Mouse (Mus musculus): Measurements from ENCODE around the gene Lrrc71. TPM values are rescaled to one million over a fixed set of nuclear protein-coding genes. Genes with fewer than 3 reads are reported as not detected.

Lrrc71 gene
- polyA plus RNA-seq, 1 experiment from 2014 or later: 0.28 TPM

DNA sequence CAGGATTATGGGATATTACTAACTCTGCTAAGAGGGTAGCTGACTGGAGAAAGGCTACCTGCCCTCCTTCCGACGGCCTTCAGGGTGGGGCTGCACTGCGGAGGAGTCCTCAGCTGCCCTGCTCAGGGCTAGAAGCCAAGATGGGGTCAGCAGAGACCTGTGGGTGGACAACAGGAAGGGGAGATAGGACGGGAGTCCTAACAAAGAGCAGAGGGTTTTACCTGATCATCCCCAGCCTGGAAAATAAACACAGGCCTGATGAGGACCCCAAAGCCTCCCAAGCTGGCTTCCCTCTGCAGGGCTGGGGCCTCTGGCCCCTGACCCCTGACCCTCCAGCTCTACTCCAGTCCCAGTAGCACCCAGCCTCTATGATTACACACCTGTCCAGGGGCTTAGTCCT, 14.8 kb upstream of the Lrrc71 start:
- WGBS: 36% methylated on average over 4 of the region's 4 CpGs
- no peaks in the 10 kb centered on the region for H3K36me3 ChIP-seq
- H3K4me3 ChIP-seq: no peak overlapping the region
- H3K27ac ChIP-seq: peak overlapping the region; percentile 90
- H3K27me3 ChIP-seq: peaks cover 6% of the 10 kb centered on the region; the same call in 1 of the 2 replicates
- H3K4me1 ChIP-seq: peaks cover 53% of the 10 kb centered on the region
- H3K4me2 ChIP-seq (replicated peaks): peak overlapping the region; percentile 34
- no peaks in the 10 kb centered on the region for H3K9me3 ChIP-seq
- no peak overlapping the region for H3K9ac ChIP-seq
- ATAC-seq (ENCODE audit: insufficient number of reproducible peaks, insufficient read depth, low FRiP score, low TSS enrichment): 0 out of 2 replicates have a peak, but pooled peaks have one; percentile 2

DNA sequence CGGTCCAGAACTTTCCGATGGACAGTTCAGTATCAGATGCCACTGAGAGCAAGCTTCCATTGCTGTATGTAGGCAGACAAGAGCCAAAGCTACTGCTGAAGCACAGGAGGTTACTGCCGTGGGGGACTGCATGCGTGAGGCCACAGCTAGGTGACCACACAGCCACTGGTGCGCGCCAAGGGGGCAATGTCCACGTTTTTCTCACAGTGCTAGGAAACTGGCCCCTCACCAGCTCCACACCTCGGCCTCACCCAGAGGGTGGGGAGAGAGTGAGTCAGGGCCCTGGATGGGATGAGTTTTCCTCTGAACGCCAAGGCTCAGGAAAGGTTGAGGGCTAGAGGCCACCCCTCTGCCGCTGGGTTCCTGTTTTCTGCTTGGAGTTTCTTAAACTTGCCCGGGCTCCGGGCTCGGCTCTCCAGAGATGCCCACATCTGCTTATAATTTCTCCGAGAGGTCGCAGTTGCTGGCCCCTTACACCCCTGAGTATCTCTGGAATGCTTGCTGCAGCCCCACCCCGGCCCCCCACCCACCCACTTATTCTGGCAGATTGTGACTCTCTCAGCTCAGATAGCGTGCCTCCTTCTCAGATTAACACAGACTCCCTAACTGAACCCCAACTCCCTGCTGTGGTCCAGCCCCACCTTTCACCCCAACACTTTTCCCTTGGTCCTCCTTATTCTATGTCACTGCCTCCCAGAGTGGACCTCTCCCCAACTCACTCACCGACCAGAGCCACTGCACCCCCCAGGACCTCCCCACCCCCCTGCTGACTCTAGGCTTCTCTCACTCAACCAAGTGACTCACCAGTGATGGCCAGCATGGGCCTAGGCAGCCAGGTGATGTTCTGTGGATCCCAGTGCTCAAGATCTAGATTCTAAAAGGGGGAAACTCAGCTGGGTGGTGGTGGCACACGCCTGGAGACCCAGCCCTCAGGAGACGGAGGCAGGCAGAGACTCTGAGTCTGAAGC, 13.3 kb upstream of the Lrrc71 start:
- H3K4me3 ChIP-seq: no peak overlapping the region
- no peaks in the 10 kb centered on the region for H3K36me3 ChIP-seq
- H3K27me3 ChIP-seq: peaks cover 13% of the 10 kb centered on the region
- peak overlapping the region; percentile 90 for H3K27ac ChIP-seq
- 0 out of 2 replicates have a peak overlapping the region, but pooled peaks have one; percentile 7 for H3K4me2 ChIP-seq (replicated peaks)
- H3K9me3 ChIP-seq: no peaks in the 10 kb centered on the region
- ATAC-seq (ENCODE audit: insufficient number of reproducible peaks, insufficient read depth, low FRiP score, low TSS enrichment): no peak
- 38% methylated on average over 20 of the region's 20 CpGs for WGBS
- no peak overlapping the region for H3K9ac ChIP-seq
- peaks cover 53% of the 10 kb centered on the region for H3K4me1 ChIP-seq

DNA sequence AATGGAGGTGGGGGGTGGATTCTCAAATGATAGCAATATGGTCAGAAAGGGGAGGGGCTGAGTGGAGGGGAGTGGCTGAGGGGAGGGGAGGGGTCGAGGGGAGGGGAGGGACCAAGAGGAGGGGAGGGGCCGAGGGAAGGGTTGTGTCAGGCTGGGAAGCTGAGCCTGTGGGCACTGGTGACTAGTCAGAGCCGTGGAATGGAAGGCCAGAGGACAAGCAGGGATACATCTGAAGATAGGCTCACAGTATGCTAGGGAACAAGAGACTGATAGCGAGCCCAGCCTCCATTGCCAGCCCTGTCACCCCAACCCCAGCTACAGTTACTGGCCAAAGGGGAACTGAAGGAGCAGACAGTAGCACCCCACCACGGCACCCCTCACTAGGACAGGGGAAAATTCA, 10.2 kb upstream of the Lrrc71 start:
- H3K27me3 ChIP-seq: peaks cover 9% of the 10 kb centered on the region
- no peaks in the 10 kb centered on the region for H3K9me3 ChIP-seq
- 32% methylated on average over 5 of the region's 5 CpGs for WGBS
- H3K4me3 ChIP-seq: no peak overlapping the region
- no peak for ATAC-seq (ENCODE audit: insufficient number of reproducible peaks, insufficient read depth, low FRiP score, low TSS enrichment)
- H3K4me2 ChIP-seq (replicated peaks): no peak overlapping the region
- peaks cover 30% of the 10 kb centered on the region for H3K4me1 ChIP-seq
- no peaks in the 10 kb centered on the region; the same call in 1 of the 2 replicates for H3K36me3 ChIP-seq
- no peak overlapping the region for H3K9ac ChIP-seq
- no peak overlapping the region for H3K27ac ChIP-seq

DNA sequence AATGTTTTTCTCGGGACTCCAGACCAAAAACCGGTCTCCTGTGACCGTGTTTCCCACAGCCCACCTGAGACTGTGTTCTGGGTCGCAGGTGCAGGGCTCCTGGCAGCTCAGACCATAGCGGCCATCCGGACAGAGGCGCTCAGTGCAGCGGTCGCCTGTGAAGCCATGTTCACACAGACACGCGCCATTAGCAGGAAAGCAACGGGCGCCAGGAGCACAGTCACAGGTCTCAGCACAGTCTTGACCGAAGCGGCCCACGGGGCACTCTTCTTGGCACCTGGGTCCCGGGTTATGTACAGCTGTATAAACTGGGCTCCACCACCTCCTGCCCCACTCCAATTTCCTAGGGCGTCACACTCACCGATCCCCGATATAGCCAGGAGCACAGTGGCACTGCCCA, 8.1 kb upstream of the Lrrc71 start:
- Histone ChIP-seq H3K36me3 (no peaks in the 10 kb centered on the region; the same call in 1 of the 2 replicates), H3K27me3 (peaks cover 9% of the 10 kb centered on the region), H3K4me1 (peaks cover 8% of the 10 kb centered on the region), H3K27ac (no peak overlapping the region), H3K4me2 (replicated peaks) (peak overlapping the region; percentile 42), H3K9me3 (no peaks in the 10 kb centered on the region), H3K4me3 (no peak overlapping the region), H3K9ac (peak overlapping the region; percentile 45; the same call in 1 of the 2 replicates)
- 50% methylated on average over 20 of the region's 20 CpGs for WGBS
- no peak for ATAC-seq (ENCODE audit: insufficient number of reproducible peaks, insufficient read depth, low FRiP score, low TSS enrichment)

DNA sequence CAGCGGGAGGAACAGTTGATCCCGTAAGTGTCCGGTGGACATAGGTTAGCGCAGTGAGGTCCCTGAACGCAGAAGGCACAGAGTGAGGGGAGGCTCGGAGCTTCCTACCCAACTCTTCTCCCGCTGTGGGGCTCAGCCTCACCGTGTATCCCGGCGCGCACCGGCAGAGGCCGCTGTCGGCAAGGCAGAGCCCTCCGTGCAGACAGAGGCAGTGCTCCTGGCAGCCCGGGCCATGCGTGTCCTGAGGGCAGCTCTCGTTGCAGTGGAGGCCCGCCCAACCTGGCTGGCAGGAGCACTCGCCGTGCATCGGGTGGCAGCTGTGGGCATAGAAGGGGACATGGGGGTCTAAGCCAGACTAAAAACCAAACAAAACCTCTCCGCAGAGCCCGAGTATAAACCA, 7.5 kb upstream of the Lrrc71 start:
- H3K27me3 ChIP-seq: peaks cover 9% of the 10 kb centered on the region

DNA sequence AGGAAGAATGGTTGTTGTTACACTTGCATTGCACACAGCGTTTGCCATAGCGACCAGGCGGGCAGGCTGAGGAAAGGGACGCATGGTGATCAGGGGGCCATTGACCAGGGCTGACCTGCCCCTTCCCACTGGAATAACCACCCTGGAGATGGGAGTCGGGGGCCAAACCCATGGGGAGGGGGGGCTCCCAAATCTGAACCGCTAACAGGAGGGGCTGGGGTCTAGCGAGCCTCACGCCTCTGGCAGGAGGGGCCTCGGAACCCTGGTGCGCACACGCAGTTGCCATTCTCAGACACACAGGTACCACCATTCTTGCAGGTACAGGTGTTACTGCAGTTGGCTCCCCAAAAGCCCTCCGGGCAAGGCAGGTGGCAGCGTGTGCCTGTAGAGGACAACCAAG, 5.4 kb upstream of the Lrrc71 start:
- no peak for ATAC-seq (ENCODE audit: insufficient number of reproducible peaks, insufficient read depth, low FRiP score, low TSS enrichment)
- H3K9ac ChIP-seq: no peak overlapping the region
- peaks cover 3% of the 10 kb centered on the region; the same call in 1 of the 2 replicates for H3K36me3 ChIP-seq
- no peak overlapping the region for H3K27ac ChIP-seq
- H3K4me1 ChIP-seq: peaks cover 3% of the 10 kb centered on the region; the same call in 1 of the 2 replicates
- no peak overlapping the region for H3K4me3 ChIP-seq
- H3K4me2 ChIP-seq (replicated peaks): no peak overlapping the region
- 81% methylated on average over 13 of the region's 13 CpGs for WGBS
- no peaks in the 10 kb centered on the region for H3K9me3 ChIP-seq
- peaks cover 9% of the 10 kb centered on the region for H3K27me3 ChIP-seq

More for the DNA sequence above, 7.5 kb upstream of the Lrrc71 start:
- ATAC-seq (ENCODE audit: insufficient number of reproducible peaks, insufficient read depth, low FRiP score, low TSS enrichment): peak; percentile 81
- Histone ChIP-seq H3K4me1 (peaks cover 3% of the 10 kb centered on the region; the same call in 1 of the 2 replicates), H3K27ac (no peak overlapping the region), H3K9ac (peak overlapping the region; percentile 45; the same call in 1 of the 2 replicates), H3K4me3 (peak overlapping the region; percentile 14), H3K4me2 (replicated peaks) (peak overlapping the region; percentile 42), H3K36me3 (no peaks in the 10 kb centered on the region; the same call in 1 of the 2 replicates), H3K9me3 (no peaks in the 10 kb centered on the region)
- 2% methylated on average over 24 of the region's 24 CpGs for WGBS

DNA sequence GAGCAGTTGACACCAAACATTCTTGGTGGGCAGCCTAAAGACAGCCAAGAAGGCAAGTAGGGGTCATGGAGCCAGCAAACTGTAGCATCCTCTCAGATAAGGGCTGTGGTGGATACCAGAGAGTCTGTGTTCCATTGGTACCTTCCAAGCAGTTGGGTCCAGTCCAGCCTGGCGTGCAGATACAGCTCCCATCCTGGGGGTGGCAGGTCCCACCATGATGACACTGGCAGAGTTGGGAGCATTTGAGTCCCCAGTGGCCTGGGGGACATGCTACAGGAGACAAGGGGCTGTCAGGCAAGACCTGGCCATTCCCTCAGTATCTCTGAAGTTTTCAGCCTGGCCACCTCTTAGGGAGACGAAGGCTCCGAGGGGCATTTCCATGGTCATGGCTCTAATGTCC, 4.1 kb upstream of the Lrrc71 start:
- Histone ChIP-seq H3K9me3 (no peaks in the 10 kb centered on the region), H3K4me2 (replicated peaks) (no peak overlapping the region), H3K27ac (no peak overlapping the region), H3K9ac (no peak overlapping the region), H3K36me3 (peaks cover 3% of the 10 kb centered on the region; the same call in 1 of the 2 replicates), H3K27me3 (peaks cover 9% of the 10 kb centered on the region), H3K4me1 (peaks cover 8% of the 10 kb centered on the region), H3K4me3 (no peak overlapping the region)
- no peak for ATAC-seq (ENCODE audit: insufficient number of reproducible peaks, insufficient read depth, low FRiP score, low TSS enrichment)
- 89% methylated on average over 3 of the region's 3 CpGs for WGBS

DNA sequence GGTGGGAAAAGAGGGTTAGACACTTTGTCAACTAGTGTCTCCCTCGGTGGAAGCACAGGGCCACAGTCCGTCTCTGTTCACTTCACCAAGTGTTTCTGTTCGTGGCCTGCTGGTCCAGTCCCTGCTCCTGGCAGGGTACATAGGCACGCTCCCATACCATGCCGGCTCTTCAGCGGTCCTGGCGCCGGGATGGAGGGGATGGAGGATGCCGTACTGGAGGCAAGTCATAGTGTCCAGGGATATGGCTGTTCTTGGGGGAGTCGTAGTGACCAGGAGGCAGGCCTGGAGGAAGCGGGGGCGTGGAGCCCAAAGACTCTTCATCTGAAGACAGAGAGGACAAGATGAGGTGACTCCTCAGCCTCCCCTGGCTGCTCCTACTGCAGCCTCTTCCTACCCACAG, 1.6 kb upstream of the Lrrc71 start:
- WGBS: 86% methylated on average over 12 of the region's 12 CpGs
- H3K36me3 ChIP-seq: peaks cover 3% of the 10 kb centered on the region; the same call in 1 of the 2 replicates
- no peak overlapping the region for H3K9ac ChIP-seq
- H3K4me1 ChIP-seq: peaks cover 14% of the 10 kb centered on the region
- no peak overlapping the region for H3K27ac ChIP-seq
- H3K27me3 ChIP-seq: no peaks in the 10 kb centered on the region
- no peaks in the 10 kb centered on the region for H3K9me3 ChIP-seq
- no peak overlapping the region for H3K4me2 ChIP-seq (replicated peaks)
- H3K4me3 ChIP-seq: no peak overlapping the region
- no peak for ATAC-seq (ENCODE audit: insufficient number of reproducible peaks, insufficient read depth, low FRiP score, low TSS enrichment)

DNA sequence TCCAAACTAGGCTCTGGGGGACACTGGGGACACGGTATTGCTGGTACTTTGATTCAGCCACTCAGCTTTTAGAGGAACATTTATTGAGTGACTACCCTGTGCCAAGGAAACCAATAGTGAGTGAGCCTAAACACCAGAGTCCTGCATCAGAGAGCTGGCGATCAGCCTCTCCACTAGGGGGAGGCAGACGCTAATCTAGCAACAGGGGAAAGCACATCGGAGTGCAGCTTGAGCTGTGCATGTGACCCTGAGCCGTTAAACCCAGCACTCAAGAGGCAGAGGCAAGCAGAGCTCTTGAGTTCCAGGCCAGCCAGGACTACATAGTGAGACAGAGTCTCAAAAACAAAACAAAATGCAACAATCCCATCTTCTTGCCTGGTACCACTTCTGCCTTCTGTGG, 611 bp upstream of the Lrrc71 start:
- no peak for ATAC-seq (ENCODE audit: insufficient number of reproducible peaks, insufficient read depth, low FRiP score, low TSS enrichment)
- H3K27ac ChIP-seq: no peak overlapping the region
- H3K9ac ChIP-seq: no peak overlapping the region; the same call in 1 of the 2 replicates
- H3K4me3 ChIP-seq: no peak overlapping the region
- H3K4me1 ChIP-seq: peaks cover 17% of the 10 kb centered on the region
- H3K27me3 ChIP-seq: no peaks in the 10 kb centered on the region
- WGBS: 13% methylated on average over 5 of the region's 5 CpGs
- no peaks in the 10 kb centered on the region for H3K9me3 ChIP-seq
- H3K36me3 ChIP-seq: peaks cover 3% of the 10 kb centered on the region; the same call in 1 of the 2 replicates
- no peak overlapping the region for H3K4me2 ChIP-seq (replicated peaks)

DNA sequence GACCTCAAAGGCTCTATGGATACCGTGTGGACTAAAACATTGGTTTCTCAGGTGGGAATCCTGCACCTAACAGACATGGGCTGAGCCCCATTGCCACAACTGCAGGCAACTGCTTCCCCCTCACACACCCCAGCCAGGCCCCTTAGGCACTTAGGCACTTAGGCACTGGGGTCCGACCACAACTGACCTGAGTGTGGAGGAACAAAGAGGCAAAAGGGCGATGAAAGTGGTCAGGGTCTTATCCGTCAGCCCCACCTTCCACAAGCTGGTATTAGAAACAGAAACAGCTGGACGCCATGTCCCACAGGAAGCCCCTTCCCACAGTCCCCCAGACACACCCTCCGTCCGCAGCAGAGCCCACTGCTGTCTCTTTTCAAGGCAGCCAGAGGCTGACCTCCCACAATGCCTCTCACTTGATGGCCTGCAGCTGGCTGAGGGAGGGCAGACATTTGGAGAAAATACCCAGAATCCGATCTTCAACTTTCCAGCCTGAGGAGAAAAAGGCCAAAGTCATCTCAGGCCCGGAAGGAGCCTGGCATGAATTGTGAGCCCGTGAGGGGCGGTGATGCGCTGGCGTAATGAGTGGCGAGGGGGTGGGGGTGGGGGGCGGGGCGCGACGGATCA, 3.3 kb downstream of the Lrrc71 start:
- ATAC-seq (ENCODE audit: insufficient number of reproducible peaks, insufficient read depth, low FRiP score, low TSS enrichment): no peak
- WGBS: 21% methylated on average over 18 of the region's 18 CpGs
- H3K27me3 ChIP-seq: no peaks in the 10 kb centered on the region
- no peaks in the 10 kb centered on the region for H3K9me3 ChIP-seq
- 0 out of 2 replicates have a peak overlapping the region, but pooled peaks have one; percentile 12 for H3K4me3 ChIP-seq
- 0 out of 2 replicates have a peak overlapping the region, but pooled peaks have one; percentile 18 for H3K27ac ChIP-seq
- H3K9ac ChIP-seq: peak overlapping the region; percentile 21; the same call in 1 of the 2 replicates
- H3K4me2 ChIP-seq (replicated peaks): peak overlapping the region; percentile 41
- 0 out of 2 replicates have a peak, but pooled peaks cover 3% of the 10 kb centered on the region for H3K36me3 ChIP-seq
- peaks cover 17% of the 10 kb centered on the region for H3K4me1 ChIP-seq

DNA sequence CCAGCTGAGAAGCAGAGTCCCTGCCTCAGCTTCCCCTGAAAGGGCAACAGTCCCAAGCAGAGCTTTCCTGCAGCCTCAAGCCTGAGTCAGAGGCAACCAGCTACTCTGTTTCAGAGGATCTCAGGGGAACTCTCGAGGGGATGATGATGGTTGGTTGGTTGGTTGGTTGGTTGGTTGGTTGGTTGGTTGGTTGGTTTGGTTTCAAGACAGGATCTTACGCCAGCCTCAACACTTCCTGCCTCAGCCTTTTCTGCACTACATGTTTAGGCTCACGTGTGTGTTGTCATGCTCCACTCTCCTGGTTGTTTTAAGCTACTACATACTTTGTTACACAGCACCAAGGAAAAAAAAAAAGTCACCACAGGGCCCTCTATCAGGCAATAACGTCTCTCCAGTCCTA, 4.5 kb downstream of the Lrrc71 start:
- Histone ChIP-seq H3K4me2 (replicated peaks) (no peak overlapping the region), H3K9me3 (no peaks in the 10 kb centered on the region), H3K27ac (no peak overlapping the region), H3K9ac (no peak overlapping the region), H3K36me3 (peaks cover 9% of the 10 kb centered on the region), H3K4me3 (no peak overlapping the region), H3K4me1 (peaks cover 17% of the 10 kb centered on the region), H3K27me3 (no peaks in the 10 kb centered on the region)
- no peak for ATAC-seq (ENCODE audit: insufficient number of reproducible peaks, insufficient read depth, low FRiP score, low TSS enrichment)
- WGBS: 87% methylated on average over 4 of the region's 4 CpGs

All from embryonic facial prominence, embryonic 12.5 days (tissue).